Mouse (Mus musculus): Measurements from ENCODE around the gene Atg10. TPM values are rescaled to one million over a fixed set of nuclear protein-coding genes. Genes with fewer than 3 reads are reported as not detected.
"Not testable (repeated sequence)": the region's sequence is repeated elsewhere in the genome, so short reads cannot be mapped to it uniquely, and the experiment has no call there.

Gene Atg10
- polyA plus RNA-seq, 1 experiment from 2014 or later = 4.7 TPM

GRCm38 (mm10) chr13:90960591-90960990 lies 263.2 kb downstream of the Atg10 start:
- no peak for ATAC-seq

GRCm38 (mm10) chr13:90958894-90959293 lies 264.9 kb downstream of the Atg10 start:
- WGBS (ENCODE audit: insufficient replicate concordance) = 65% methylated on average over 2 of the region's 2 CpGs

More at GRCm38 (mm10) chr13:90960591-90960990, 263.2 kb downstream of the Atg10 start:
- 81% methylated on average over 8 of the region's 8 CpGs for WGBS (ENCODE audit: insufficient replicate concordance)
- Histone ChIP-seq H3K4me2 (no peak overlapping the region), H3K27me3 (replicated peaks) (no peaks in the 10 kb centered on the region), H3K27ac (no peak overlapping the region), H3K4me3 (no peak overlapping the region), H3K4me1 (no peaks in the 10 kb centered on the region), H3K9ac (no peak overlapping the region), H3K36me3 (no peaks in the 10 kb centered on the region), H3K9me3 (replicated peaks) (no peaks in the 10 kb centered on the region)

DNA sequence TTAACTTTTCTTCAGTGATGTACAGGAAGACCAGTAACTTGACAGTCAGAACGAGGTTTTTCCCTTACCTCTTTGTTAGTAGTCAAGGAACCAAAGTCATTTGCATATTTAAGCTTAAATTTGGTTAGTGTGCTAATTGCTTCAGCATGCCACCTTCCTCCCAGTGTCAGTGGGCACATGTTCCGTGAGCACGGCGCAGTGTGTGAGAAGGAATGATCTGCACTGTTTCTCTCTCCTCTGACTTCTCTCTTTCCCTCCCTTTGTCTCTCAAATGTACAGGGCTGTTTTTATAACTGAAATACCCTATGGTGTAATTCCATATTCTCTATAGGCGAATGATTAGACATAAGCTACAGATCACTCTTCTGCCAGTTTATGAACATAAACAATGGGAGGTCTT lies 284.2 kb downstream of the Atg10 start:
- Histone ChIP-seq H3K4me1 (peaks cover 30% of the 10 kb centered on the region), H3K4me3 (no peak overlapping the region), H3K27me3 (replicated peaks) (no peaks in the 10 kb centered on the region), H3K4me2 (peak overlapping the region; percentile 51), H3K27ac (peak overlapping the region; percentile 72), H3K9me3 (replicated peaks) (no peaks in the 10 kb centered on the region), H3K36me3 (no peaks in the 10 kb centered on the region), H3K9ac (0 out of 2 replicates have a peak overlapping the region, but pooled peaks have one; percentile 2)
- 54% methylated on average over 5 of the region's 5 CpGs for WGBS (ENCODE audit: insufficient replicate concordance)
- peak; percentile 33; the same call in 1 of the 2 replicates for ATAC-seq

More at GRCm38 (mm10) chr13:90958894-90959293, 264.9 kb downstream of the Atg10 start:
- no peak for ATAC-seq
- H3K9ac ChIP-seq = no peak overlapping the region
- no peaks in the 10 kb centered on the region for H3K27me3 ChIP-seq (replicated peaks)
- no peaks in the 10 kb centered on the region for H3K9me3 ChIP-seq (replicated peaks)
- H3K36me3 ChIP-seq = no peaks in the 10 kb centered on the region
- H3K27ac ChIP-seq = no peak overlapping the region
- H3K4me2 ChIP-seq = no peak overlapping the region
- no peaks in the 10 kb centered on the region for H3K4me1 ChIP-seq
- H3K4me3 ChIP-seq = no peak overlapping the region

GRCm38 (mm10) chr13:90939192-90939591 lies 284.6 kb downstream of the Atg10 start:
- Histone ChIP-seq H3K9ac (0 out of 2 replicates have a peak overlapping the region, but pooled peaks have one; percentile 2), H3K4me3 (no peak overlapping the region), H3K27ac (peak overlapping the region; percentile 72), H3K27me3 (replicated peaks) (no peaks in the 10 kb centered on the region), H3K4me2 (peak overlapping the region; percentile 51), H3K4me1 (peaks cover 30% of the 10 kb centered on the region), H3K9me3 (replicated peaks) (no peaks in the 10 kb centered on the region), H3K36me3 (no peaks in the 10 kb centered on the region)
- ATAC-seq = peak; percentile 96
- 21% methylated on average over 6 of the region's 6 CpGs for WGBS (ENCODE audit: insufficient replicate concordance)

DNA sequence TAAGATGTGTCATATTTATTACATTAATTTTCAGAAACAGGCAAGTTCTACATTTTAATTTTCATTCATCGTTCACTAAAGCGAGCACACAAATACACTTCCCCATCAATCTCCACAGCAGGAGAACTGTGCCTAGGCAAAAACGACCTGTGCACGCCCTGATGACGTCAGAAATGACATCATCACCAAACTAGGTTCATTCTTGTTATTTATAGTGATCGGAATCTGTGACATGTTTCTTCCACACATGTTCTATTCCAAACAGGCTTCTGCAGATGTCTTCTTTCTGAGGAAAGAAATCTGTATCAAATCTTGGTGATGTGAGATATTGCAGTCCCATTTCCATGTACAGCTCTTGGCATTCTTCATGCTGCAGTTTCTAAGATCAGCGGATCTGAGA lies 287.9 kb downstream of the Atg10 start:
- no peak overlapping the region for H3K4me2 ChIP-seq
- H3K4me1 ChIP-seq = peaks cover 27% of the 10 kb centered on the region
- WGBS (ENCODE audit: insufficient replicate concordance) = 76% methylated on average over 7 of the region's 7 CpGs
- no peak overlapping the region for H3K4me3 ChIP-seq
- no peak overlapping the region for H3K27ac ChIP-seq
- H3K27me3 ChIP-seq (replicated peaks) = no peaks in the 10 kb centered on the region
- no peak overlapping the region for H3K9ac ChIP-seq
- no peaks in the 10 kb centered on the region for H3K9me3 ChIP-seq (replicated peaks)
- ATAC-seq = no peak
- no peaks in the 10 kb centered on the region for H3K36me3 ChIP-seq

DNA sequence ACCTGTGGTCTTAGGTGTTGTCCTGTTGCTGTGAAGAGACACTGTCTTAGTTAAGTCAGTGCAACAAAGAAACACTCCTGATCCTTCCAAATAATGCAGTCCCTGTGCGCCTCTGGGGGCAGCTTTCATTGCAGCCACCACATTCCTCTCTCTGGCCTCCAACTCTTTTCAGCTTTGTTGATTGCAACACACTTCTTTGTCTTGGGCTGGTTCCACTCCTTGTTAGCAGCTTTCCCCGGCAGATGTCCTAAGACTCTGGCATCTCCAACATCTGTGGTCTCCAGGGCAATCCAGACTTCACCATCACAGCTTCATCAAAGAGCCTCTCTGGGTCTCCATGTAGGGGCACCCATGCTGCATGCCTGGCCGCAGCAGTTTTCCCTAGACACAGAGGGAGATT lies 290.5 kb downstream of the Atg10 start:
- Histone ChIP-seq H3K4me1 (peaks cover 1% of the 10 kb centered on the region), H3K4me2 (no peak overlapping the region), H3K36me3 (peaks cover 6% of the 10 kb centered on the region), H3K9me3 (replicated peaks) (no peaks in the 10 kb centered on the region), H3K4me3 (no peak overlapping the region), H3K27ac (no peak overlapping the region), H3K9ac (no peak overlapping the region), H3K27me3 (replicated peaks) (no peaks in the 10 kb centered on the region)
- WGBS (ENCODE audit: insufficient replicate concordance) = 75% methylated on average over 3 of the region's 3 CpGs
- no peak for ATAC-seq

- WGBS (ENCODE audit: insufficient replicate concordance) = 17% methylated on average over 5 of the region's 5 CpGs
- ATAC-seq = no peak
- Histone ChIP-seq H3K9ac (no peak overlapping the region), H3K9me3 (replicated peaks) (no peaks in the 10 kb centered on the region), H3K4me3 (no peak overlapping the region), H3K4me1 (peaks cover 28% of the 10 kb centered on the region), H3K4me2 (no peak overlapping the region), H3K27ac (no peak overlapping the region), H3K27me3 (replicated peaks) (no peaks in the 10 kb centered on the region), H3K36me3 (peaks cover 38% of the 10 kb centered on the region)
These were observed 293.9 kb downstream of the Atg10 start for GRCm38 (mm10) chr13:90929847-90930246.

GRCm38 (mm10) chr13:90928266-90928665 lies 295.5 kb downstream of the Atg10 start:
- WGBS (ENCODE audit: insufficient replicate concordance) = 84% methylated on average over 10 of the region's 10 CpGs
- ATAC-seq; H3K9ac ChIP-seq; H3K27ac ChIP-seq; H3K27me3 ChIP-seq (replicated peaks); H3K9me3 ChIP-seq (replicated peaks); H3K4me2 ChIP-seq; H3K4me3 ChIP-seq: not testable (repeated sequence)
- H3K36me3 ChIP-seq = peaks cover 44% of the 10 kb centered on the region
- peaks cover 36% of the 10 kb centered on the region for H3K4me1 ChIP-seq

DNA sequence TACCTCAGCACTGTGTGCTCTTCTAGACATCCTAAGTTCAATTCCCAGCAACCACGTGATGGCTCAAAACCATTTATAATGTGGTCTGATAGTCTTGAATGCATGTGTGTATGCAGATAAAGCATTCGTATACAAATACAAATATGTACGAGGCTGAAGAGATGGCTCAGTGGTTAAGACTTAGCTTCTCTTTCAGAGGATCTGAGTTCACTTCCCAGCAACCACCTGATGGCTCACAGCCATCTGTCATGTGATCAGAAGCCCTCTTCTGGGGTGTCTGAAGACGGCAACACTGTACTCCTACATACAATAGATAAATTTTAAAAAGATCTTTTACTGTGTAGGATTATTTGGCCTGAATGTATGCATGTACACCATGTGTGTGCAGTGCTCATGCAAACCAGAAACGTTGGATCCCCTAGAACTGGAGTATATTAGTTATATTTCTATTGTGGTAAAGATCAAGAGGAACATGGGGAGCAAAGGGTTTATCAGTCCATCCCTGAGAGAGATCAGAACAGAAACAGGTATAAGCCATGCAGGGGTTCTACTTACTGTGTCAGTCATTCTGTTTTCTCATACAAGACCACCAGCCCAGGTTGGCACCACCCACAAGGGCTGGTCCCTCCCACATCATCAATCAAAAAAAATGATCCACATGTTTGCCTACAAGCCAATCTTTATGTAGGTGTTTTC lies 296.7 kb downstream of the Atg10 start:
- H3K36me3 ChIP-seq = peaks cover 44% of the 10 kb centered on the region
- WGBS (ENCODE audit: insufficient replicate concordance) = 38% methylated on average over 5 of the region's 5 CpGs
- no peaks in the 10 kb centered on the region for H3K27me3 ChIP-seq (replicated peaks)
- H3K9ac ChIP-seq = no peak overlapping the region
- no peaks in the 10 kb centered on the region for H3K9me3 ChIP-seq (replicated peaks)
- H3K4me2 ChIP-seq = no peak overlapping the region
- peak overlapping the region; percentile 64; the same call in 1 of the 2 replicates for H3K27ac ChIP-seq
- no peak for ATAC-seq
- H3K4me1 ChIP-seq = peaks cover 37% of the 10 kb centered on the region
- no peak overlapping the region for H3K4me3 ChIP-seq

GRCm38 (mm10) chr13:90926125-90926765 lies 297.5 kb downstream of the Atg10 start:
- WGBS (ENCODE audit: insufficient replicate concordance) = 32% methylated on average over 7 of the region's 7 CpGs
- no peak for ATAC-seq
- Histone ChIP-seq H3K4me2 (no peak overlapping the region), H3K4me1 (peaks cover 39% of the 10 kb centered on the region), H3K9ac (no peak overlapping the region), H3K27me3 (replicated peaks) (no peaks in the 10 kb centered on the region), H3K4me3 (no peak overlapping the region), H3K27ac (peak overlapping the region; percentile 64; the same call in 1 of the 2 replicates), H3K9me3 (replicated peaks) (no peaks in the 10 kb centered on the region), H3K36me3 (peaks cover 44% of the 10 kb centered on the region)

GRCm38 (mm10) chr13:90925191-90925590 lies 298.6 kb downstream of the Atg10 start:
- Histone ChIP-seq H3K4me2 (peak overlapping the region; percentile 74; the same call in 1 of the 2 replicates), H3K27me3 (replicated peaks) (no peaks in the 10 kb centered on the region), H3K27ac (peak overlapping the region; percentile 38; the same call in 1 of the 2 replicates), H3K4me3 (no peak overlapping the region), H3K4me1 (peaks cover 39% of the 10 kb centered on the region), H3K36me3 (peaks cover 44% of the 10 kb centered on the region), H3K9me3 (replicated peaks) (no peaks in the 10 kb centered on the region), H3K9ac (peak overlapping the region; percentile 25; the same call in 1 of the 2 replicates)
- WGBS (ENCODE audit: insufficient replicate concordance) = 82% methylated on average over 5 of the region's 5 CpGs
- ATAC-seq = no peak

GRCm38 (mm10) chr13:90924072-90924471 lies 299.7 kb downstream of the Atg10 start:
- no peak for ATAC-seq
- H3K27ac ChIP-seq = peak overlapping the region; percentile 90
- H3K9me3 ChIP-seq (replicated peaks) = no peaks in the 10 kb centered on the region
- peak overlapping the region; percentile 95 for H3K9ac ChIP-seq
- H3K4me1 ChIP-seq = peaks cover 44% of the 10 kb centered on the region
- peaks cover 44% of the 10 kb centered on the region for H3K36me3 ChIP-seq
- H3K4me3 ChIP-seq = peak overlapping the region; percentile 91
- 17% methylated on average over 9 of the region's 9 CpGs for WGBS (ENCODE audit: insufficient replicate concordance)
- H3K27me3 ChIP-seq (replicated peaks) = no peaks in the 10 kb centered on the region
- peak overlapping the region; percentile 74 for H3K4me2 ChIP-seq
